Mouse (Mus musculus) lung, embryonic 15.5 days (tissue): ENCODE measurements at regions not wholly inside any gene's neighbourhood (a gene's known extent, or its start where the extent isn't known, plus 50 kb on each side); places are given as distances from the start of the nearest gene placed in this dataset.

Source experiments
- ATAC-seq: fragments of 200-750 bp; cut with Nextera tagmentation; 2 replicates; pipeline ENCODE4 v1.8.0; 2017; ENCODE audit warnings: moderate number of reproducible peaks, borderline replicate concordance; ENCODE audit not compliant: low FRiP score, low TSS enrichment; ENCODE audit errors: extremely low read depth
- H3K27ac ChIP-seq: fragments of 300-500 bp; sonication (generic); 2 replicates; pipeline ENCODE4 v1.5.1; 2015; ENCODE audit warnings: moderate library complexity, mild to moderate bottlenecking, inconsistent platforms
- H3K27me3 ChIP-seq: fragments of 300-500 bp; sonication (generic); 2 replicates; pipeline ENCODE4 v1.6.1; 2015; ENCODE audit warnings: inconsistent platforms
- H3K36me3 ChIP-seq: fragments of 300-500 bp; sonication (generic); 2 replicates; pipeline ENCODE4 v1.6.1; 2015; ENCODE audit warnings: inconsistent platforms
- H3K4me1 ChIP-seq: fragments of 300-500 bp; sonication (generic); 2 replicates; pipeline ENCODE4 v1.6.1; 2015; ENCODE audit warnings: inconsistent platforms
- H3K4me2 ChIP-seq: fragments of 300-500 bp; sonication (generic); 2 replicates; pipeline ENCODE4 v1.6.1; 2015; ENCODE audit warnings: inconsistent platforms, mild to moderate bottlenecking, moderate library complexity
- H3K4me3 ChIP-seq: fragments of 300-500 bp; sonication (generic); 2 replicates; pipeline ENCODE4 v1.5.1; 2015; ENCODE audit warnings: mild to moderate bottlenecking, inconsistent platforms
- H3K9ac ChIP-seq: fragments of 300-500 bp; sonication (generic); 2 replicates; pipeline ENCODE4 v1.6.1; 2015; ENCODE audit warnings: inconsistent platforms
- H3K9me3 ChIP-seq: fragments of 300-500 bp; sonication (generic); 2 replicates; pipeline ENCODE4 v1.6.1; 2016; ENCODE audit warnings: inconsistent platforms
- WGBS: fragments of 180-500 bp; shearing (Covaris S2); methylation state at CpG from one replicate; pipeline ENCODE4 v1.1.7; 2015; 5-methylcytosine and 5-hydroxymethylcytosine counted together

DNA sequence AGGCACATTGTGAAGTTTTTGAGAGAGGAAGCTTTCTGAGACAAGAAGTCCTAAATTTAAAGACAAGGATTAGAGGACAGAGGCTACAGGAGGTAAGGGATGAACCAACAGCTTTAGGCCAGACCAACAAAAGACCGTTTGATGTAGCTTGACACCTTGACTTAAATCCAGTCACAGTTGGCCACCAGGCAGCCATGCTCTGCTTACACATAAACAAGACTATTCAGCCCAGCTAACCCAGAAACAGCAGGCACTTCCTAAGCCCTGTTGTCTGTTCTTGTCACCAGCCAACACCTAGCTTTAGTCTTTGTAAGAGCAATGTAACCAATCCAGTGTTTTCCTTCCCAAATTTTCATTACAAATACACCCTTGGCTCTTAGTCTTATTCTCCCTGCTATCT, 159.9 kb upstream of the Plekha5 start:
- no peak overlapping the region for H3K9ac ChIP-seq
- H3K27ac ChIP-seq, result no peak overlapping the region
- no peaks in the 10 kb centered on the region for H3K9me3 ChIP-seq
- H3K4me3 ChIP-seq, result no peak overlapping the region
- no peaks in the 10 kb centered on the region for H3K4me1 ChIP-seq
- WGBS, result 30% methylated on average over 1 of the region's 1 CpGs
- H3K36me3 ChIP-seq, result no peaks in the 10 kb centered on the region
- no peak for ATAC-seq
- no peaks in the 10 kb centered on the region for H3K27me3 ChIP-seq
- no peak overlapping the region for H3K4me2 ChIP-seq

DNA sequence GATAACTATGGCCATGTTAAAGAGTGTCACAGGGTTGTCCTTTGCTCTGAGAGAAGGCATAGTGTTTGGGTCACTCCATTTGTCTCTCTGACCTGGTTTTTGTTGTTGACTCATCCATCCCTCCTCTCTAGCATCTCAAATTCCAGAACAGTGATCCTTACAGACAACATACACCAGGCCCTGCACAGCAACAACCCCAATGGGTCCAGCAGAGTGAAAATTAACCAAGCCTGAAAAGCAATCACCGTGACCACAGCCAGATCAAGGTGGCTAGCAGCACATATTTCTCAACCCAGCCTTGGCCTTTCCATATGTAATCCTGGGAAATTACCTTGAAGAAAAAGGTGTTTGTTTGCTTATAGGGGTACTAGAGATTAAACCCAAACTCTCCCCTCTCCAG, 162.0 kb upstream of the Plekha5 start:
- Histone ChIP-seq H3K9ac (no peak overlapping the region), H3K36me3 (no peaks in the 10 kb centered on the region), H3K27ac (no peak overlapping the region), H3K9me3 (no peaks in the 10 kb centered on the region), H3K4me1 (no peaks in the 10 kb centered on the region), H3K4me3 (no peak overlapping the region), H3K4me2 (no peak overlapping the region), H3K27me3 (no peaks in the 10 kb centered on the region)
- 76% methylated on average over 1 of the region's 1 CpGs for WGBS
- no peak for ATAC-seq

DNA sequence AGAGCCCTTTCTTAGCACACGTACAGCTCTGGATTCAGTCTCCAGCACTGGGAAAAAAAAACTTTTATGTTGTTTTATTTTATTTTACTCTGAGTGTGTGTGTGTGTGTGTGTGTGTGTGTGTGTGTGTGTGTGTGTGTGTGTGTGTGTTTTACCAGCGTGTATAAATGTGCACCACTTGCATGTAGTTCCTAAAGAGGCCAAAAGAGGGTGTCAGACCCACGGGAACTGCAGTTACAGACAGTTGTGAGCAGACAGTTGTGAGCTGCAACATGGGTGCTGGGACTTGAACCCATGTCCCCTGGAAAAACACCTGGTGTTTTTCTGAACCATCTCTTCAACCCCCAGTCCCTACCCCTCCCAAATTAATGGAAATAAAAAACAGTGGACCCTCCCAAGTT, 165.1 kb upstream of the Plekha5 start:
- H3K9me3 ChIP-seq, result no peaks in the 10 kb centered on the region
- no peaks in the 10 kb centered on the region for H3K4me1 ChIP-seq
- no peaks in the 10 kb centered on the region for H3K27me3 ChIP-seq
- ATAC-seq, result no peak
- WGBS, result 87% methylated on average over 3 of the region's 3 CpGs
- H3K4me2 ChIP-seq, result no peak overlapping the region
- no peak overlapping the region for H3K9ac ChIP-seq
- H3K27ac ChIP-seq, result no peak overlapping the region
- H3K36me3 ChIP-seq, result no peaks in the 10 kb centered on the region
- H3K4me3 ChIP-seq, result no peak overlapping the region

DNA sequence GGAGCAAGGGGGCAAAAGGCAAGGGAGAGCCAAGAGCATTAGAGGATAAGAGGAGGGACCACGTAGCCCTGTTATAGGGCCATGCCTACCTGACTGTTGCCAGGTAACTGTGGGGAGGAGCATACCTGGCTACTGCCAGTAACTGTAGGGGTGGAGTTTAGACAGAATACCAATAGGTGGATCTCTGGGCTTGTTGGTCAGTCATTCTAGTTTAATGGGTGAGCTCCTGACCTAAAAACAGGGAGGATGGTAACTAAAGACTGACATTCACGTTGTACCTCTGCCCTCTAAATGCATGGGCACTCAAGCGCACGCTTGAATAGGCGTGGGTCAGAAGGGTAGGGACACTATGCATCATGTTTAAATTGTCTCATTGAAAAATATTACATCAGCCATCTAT, 165.8 kb upstream of the Plekha5 start:
- H3K36me3 ChIP-seq, result no peaks in the 10 kb centered on the region
- no peak overlapping the region for H3K4me3 ChIP-seq
- ATAC-seq, result no peak
- H3K9me3 ChIP-seq, result no peaks in the 10 kb centered on the region
- no peak overlapping the region for H3K27ac ChIP-seq
- no peak overlapping the region for H3K4me2 ChIP-seq
- H3K27me3 ChIP-seq, result no peaks in the 10 kb centered on the region
- H3K4me1 ChIP-seq, result no peaks in the 10 kb centered on the region
- WGBS, result 85% methylated on average over 5 of the region's 5 CpGs
- H3K9ac ChIP-seq, result no peak overlapping the region

DNA sequence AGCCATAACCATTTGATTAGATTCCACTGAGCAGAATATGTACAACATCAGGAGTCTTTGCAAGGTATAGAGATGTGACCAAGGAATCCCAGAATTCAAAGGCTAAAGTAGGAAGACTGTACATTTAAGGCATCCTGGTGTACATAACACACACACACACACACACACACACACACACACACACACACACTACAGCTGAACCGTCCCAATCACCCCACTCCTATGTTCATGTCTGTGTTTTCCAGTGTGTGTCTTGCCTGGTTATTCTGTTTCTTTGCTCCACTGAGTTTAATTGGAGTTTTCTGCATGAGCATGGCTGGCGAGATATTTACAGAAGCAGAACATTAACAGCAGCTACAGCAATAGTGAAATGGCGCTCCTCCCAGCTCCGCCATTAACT, 172.3 kb upstream of the Plekha5 start:
- Histone ChIP-seq H3K9me3 (no peaks in the 10 kb centered on the region), H3K9ac (no peak overlapping the region), H3K36me3 (no peaks in the 10 kb centered on the region), H3K4me1 (no peaks in the 10 kb centered on the region), H3K27ac (no peak overlapping the region), H3K4me3 (no peak overlapping the region), H3K27me3 (no peaks in the 10 kb centered on the region), H3K4me2 (no peak overlapping the region)
- ATAC-seq, result no peak
- 88% methylated on average over 4 of the region's 4 CpGs for WGBS

DNA sequence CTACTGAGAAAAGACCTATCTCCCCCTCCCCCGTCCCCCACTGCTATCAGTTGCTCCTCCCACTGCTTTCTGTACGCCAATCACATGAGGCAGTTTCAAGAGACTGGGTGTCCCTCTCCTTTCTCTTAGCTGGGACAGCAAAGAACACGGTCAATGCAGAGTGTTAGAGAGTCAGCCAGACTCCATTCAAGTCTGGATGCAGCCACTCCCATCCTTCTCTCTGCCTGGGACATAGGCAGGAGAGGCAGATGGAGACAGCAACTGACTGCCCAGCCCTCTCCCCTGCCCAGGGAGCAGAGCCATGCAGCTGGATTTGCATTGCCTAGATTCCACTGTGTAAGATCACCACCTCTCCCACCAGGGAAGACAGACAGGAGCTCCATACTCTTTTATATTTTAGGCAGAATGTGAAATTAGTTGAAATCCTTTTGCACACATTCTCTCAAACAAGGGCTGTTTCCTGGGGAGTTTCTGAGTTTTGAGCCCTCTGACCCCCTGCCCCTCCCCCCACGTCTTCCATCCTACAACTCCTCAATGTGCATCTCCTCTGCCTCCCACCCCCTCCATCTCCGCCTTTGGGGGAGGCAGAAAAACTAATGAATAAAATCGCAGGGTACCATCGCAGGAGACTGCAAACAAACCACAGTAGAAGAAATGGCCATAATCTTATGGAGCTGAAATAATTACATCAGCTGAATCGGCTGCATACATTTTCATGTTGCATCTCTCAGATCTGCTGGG, 180.3 kb upstream of the Plekha5 start:
- H3K4me2 ChIP-seq, result no peak overlapping the region
- H3K4me3 ChIP-seq, result no peak overlapping the region
- H3K9me3 ChIP-seq, result no peaks in the 10 kb centered on the region
- H3K27me3 ChIP-seq, result no peaks in the 10 kb centered on the region
- WGBS, result 39% methylated on average over 8 of the region's 8 CpGs
- H3K27ac ChIP-seq, result no peak overlapping the region
- no peak overlapping the region for H3K9ac ChIP-seq
- no peaks in the 10 kb centered on the region for H3K36me3 ChIP-seq
- no peaks in the 10 kb centered on the region for H3K4me1 ChIP-seq
- peak; percentile 35; the same call in 1 of the 2 replicates for ATAC-seq

DNA sequence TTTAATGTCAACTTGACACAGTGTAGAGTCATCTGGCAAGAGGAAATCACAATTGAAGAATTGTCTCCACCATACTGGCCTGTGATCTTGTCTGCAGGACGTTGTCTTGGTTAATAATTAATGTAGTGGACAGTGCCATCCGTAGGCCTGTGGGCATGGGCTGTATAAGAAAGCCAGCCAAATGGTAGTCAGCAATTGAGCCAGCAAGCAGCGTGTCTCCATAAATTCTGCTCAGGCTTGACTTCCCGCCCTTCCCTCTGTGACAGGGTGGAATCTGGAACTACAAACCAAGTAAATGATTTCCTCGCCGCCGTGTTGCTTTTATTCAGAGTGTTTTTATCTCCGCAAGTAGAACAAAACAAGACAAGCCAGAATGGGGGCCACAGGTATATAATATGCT, 184.5 kb upstream of the Plekha5 start:
- no peak overlapping the region for H3K4me3 ChIP-seq
- no peak for ATAC-seq
- WGBS, result 77% methylated on average over 8 of the region's 8 CpGs

DNA sequence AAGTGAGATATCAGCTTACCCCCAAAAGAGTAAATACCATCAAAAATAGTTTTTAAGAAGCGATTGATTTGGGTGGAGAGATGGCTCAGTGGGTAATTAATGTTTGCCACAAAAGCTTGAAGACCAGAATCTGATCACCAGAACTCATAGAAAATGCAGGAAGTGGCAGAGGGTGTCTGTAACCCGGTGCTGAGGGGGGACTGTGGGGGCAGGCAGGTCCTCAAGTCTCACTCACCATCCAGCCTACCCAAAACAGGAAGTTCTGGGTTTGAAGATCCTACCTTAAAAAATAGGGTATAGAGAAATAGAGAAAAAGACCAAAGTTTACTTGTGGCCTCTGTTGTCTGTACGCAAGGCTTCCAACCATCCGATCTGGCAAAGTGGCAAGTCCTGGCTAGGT, 190.3 kb upstream of the Plcz1 start:
- H3K36me3 ChIP-seq, result no peaks in the 10 kb centered on the region
- H3K9me3 ChIP-seq, result no peaks in the 10 kb centered on the region
- H3K27ac ChIP-seq, result no peak overlapping the region
- ATAC-seq, result no peak
- 0 out of 2 replicates have a peak, but pooled peaks cover 9% of the 10 kb centered on the region for H3K4me1 ChIP-seq
- WGBS, result 86% methylated on average over 4 of the region's 4 CpGs
- no peak overlapping the region for H3K9ac ChIP-seq
- H3K27me3 ChIP-seq, result no peaks in the 10 kb centered on the region
- no peak overlapping the region for H3K4me2 ChIP-seq
- H3K4me3 ChIP-seq, result no peak overlapping the region

More for the DNA sequence above, 184.5 kb upstream of the Plekha5 start:
- Histone ChIP-seq H3K9me3 (no peaks in the 10 kb centered on the region), H3K9ac (no peak overlapping the region), H3K4me1 (no peaks in the 10 kb centered on the region), H3K27me3 (no peaks in the 10 kb centered on the region), H3K36me3 (no peaks in the 10 kb centered on the region), H3K27ac (no peak overlapping the region), H3K4me2 (no peak overlapping the region)

DNA sequence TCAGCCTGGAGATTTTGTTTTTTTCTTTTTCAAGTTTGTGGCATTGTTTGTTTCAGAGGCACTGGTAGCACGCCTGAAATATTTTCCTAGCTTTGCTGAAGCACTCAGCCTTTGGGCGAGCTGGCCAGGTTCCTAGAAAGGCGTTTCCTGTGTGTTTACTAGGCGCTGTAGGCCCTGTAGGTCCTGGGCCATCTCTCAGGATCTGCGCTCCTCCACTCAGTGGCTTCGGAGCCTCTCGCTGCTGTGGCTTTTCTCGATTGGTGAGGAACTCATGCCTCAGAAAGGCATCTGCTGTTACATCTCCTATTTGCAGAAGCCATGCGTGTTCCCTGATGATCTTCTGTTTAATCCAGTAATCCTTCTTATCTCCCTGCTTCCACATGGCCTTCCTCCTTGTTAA, 188.0 kb upstream of the Plcz1 start:
- no peak for ATAC-seq
- H3K9ac ChIP-seq, result no peak overlapping the region
- no peaks in the 10 kb centered on the region for H3K36me3 ChIP-seq
- WGBS, result 29% methylated on average over 9 of the region's 9 CpGs
- no peak overlapping the region for H3K4me3 ChIP-seq
- H3K4me2 ChIP-seq, result no peak overlapping the region
- no peaks in the 10 kb centered on the region for H3K27me3 ChIP-seq
- H3K27ac ChIP-seq, result no peak overlapping the region
- H3K9me3 ChIP-seq, result no peaks in the 10 kb centered on the region
- 0 out of 2 replicates have a peak, but pooled peaks cover 9% of the 10 kb centered on the region for H3K4me1 ChIP-seq

DNA sequence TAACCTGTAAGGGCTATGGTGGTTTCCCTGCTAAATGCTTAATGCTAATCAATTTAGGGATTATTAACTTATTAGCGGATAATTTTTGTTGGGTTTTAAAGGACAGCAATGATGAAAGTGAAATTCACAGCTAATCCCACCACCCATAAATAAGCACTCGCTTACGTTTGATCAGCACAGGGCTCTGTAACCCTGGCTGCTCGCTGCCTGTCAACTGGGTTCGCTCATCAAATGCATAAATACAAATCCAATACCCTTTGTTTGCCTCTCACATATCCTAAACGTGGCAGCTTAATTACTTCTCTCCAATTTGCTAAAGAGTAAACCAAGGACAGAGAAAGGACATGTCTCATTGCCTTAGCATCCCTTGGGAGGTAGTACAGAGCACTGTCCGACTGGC, 187.5 kb upstream of the Plcz1 start:
- no peaks in the 10 kb centered on the region for H3K27me3 ChIP-seq
- H3K4me2 ChIP-seq, result no peak overlapping the region
- no peak for ATAC-seq
- 66% methylated on average over 7 of the region's 7 CpGs for WGBS
- H3K27ac ChIP-seq, result no peak overlapping the region
- no peak overlapping the region for H3K9ac ChIP-seq
- H3K4me3 ChIP-seq, result no peak overlapping the region
- H3K9me3 ChIP-seq, result no peaks in the 10 kb centered on the region
- H3K4me1 ChIP-seq, result 0 out of 2 replicates have a peak, but pooled peaks cover 9% of the 10 kb centered on the region
- H3K36me3 ChIP-seq, result no peaks in the 10 kb centered on the region

DNA sequence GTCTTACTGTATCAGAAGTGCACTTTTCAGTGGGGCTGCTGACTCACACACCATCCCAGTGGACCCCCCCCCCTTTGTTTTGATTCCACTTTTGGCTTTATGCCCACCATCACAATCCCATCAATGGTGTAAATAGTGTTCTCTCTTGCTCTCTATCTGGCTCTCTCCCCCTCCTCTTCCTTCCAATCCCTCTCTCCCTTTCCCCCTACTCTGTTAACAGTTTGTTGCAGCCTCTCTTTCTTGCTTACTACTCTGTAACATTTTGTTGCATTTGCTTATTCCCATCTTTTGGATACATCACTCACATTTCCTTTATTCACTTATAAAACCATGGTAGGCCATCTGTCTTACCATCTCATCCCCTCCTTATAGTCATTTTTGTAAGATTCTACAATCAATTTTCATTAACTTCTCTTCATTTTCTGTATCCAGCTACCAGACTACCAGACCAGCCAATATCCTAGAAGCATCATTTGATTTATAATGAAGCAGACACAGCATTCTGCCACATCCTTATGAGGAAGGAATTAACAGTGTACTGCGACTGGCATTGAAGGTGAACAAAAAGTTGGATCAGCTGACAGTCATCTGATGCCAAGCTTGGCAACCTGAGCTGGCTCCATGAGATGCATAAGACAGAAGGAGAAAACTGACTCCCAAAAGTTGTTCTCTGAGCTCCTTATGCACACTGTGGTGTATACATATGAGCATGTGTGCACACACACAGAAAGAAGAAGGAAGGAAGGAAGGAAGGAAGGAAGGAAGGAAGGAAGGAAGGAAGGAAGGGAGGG, 181.5 kb upstream of the Plcz1 start:
- no peaks in the 10 kb centered on the region for H3K4me1 ChIP-seq
- H3K27ac ChIP-seq, result no peak overlapping the region
- no peaks in the 10 kb centered on the region for H3K9me3 ChIP-seq
- no peak overlapping the region for H3K9ac ChIP-seq
- H3K4me2 ChIP-seq, result no peak overlapping the region
- no peaks in the 10 kb centered on the region for H3K36me3 ChIP-seq
- no peaks in the 10 kb centered on the region for H3K27me3 ChIP-seq
- H3K4me3 ChIP-seq, result no peak overlapping the region
- ATAC-seq, result no peak
- 83% methylated on average over 1 of the region's 1 CpGs for WGBS

DNA sequence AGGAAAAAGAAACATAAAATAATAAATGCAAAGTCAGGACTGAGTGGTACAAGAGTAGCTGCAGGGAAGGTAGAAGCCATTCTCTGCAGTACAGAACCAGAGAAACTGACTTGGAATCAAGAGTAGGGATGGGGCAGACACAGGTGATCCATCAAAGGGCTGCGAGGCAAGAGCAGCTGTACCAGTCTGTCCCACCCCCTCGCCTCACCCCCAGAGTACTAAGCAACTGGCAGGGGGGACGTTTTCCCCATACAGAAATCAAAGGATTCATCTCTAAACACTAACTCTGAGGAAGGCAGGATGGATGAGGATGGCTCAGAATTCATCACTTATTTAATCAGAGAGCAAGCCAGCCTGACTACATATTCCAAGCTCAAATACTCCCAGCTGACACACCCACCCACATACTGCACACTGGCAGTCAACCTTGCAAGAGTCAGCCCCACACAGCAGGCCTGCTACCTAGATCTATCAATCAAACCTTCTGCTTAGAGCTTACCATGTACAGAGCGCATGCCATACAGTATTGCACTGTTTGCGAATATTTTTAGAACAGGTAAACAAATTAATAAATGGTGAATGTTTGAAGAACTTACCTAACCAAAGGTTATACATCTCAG, 180.5 kb upstream of the Plcz1 start:
- no peak overlapping the region for H3K4me2 ChIP-seq
- H3K9ac ChIP-seq, result no peak overlapping the region
- no peaks in the 10 kb centered on the region for H3K4me1 ChIP-seq
- ATAC-seq, result no peak
- H3K27me3 ChIP-seq, result no peaks in the 10 kb centered on the region
- WGBS, result 53% methylated on average over 5 of the region's 5 CpGs
- no peaks in the 10 kb centered on the region for H3K36me3 ChIP-seq
- no peak overlapping the region for H3K27ac ChIP-seq
- H3K4me3 ChIP-seq, result no peak overlapping the region
- no peaks in the 10 kb centered on the region for H3K9me3 ChIP-seq
